Mouse (Mus musculus) heart, adult 2 months (tissue): Measurements from ENCODE around the gene Nmnat2. TPM values are rescaled to one million over a fixed set of nuclear protein-coding genes. Genes with fewer than 3 reads are reported as not detected.
A peak's percentile ranks its signal among the peaks of the same experiment; 100 is the strongest.

Experiments used
- DNase-seq, 2 experiments: peaks; one replicate each; pipeline ENCODE4 v3.0.0; 2021
- H3K27ac ChIP-seq: fragments of 200-600 bp; 2 replicates; pipeline ENCODE4 v1.8.1; 2022
- H3K27me3 ChIP-seq: fragments of 200-500 bp; 2 replicates; pipeline ENCODE4 v1.6.1; 2012; ENCODE audit warnings: mild to moderate bottlenecking, low read length, inconsistent platforms, mixed read lengths; ENCODE audit not compliant: control insufficient read depth, insufficient read depth
- H3K36me3 ChIP-seq: fragments of 200-500 bp; 2 replicates; pipeline ENCODE4 v1.6.1; 2012; ENCODE audit warnings: low read length, inconsistent platforms; ENCODE audit not compliant: control insufficient read depth, insufficient read depth
- H3K4me1 ChIP-seq: fragments of 200-500 bp; 2 replicates; pipeline ENCODE4 v1.6.1; 2011; ENCODE audit warnings: low read length; ENCODE audit not compliant: control insufficient read depth, insufficient read depth
- H3K4me3 ChIP-seq: fragments of 200-600 bp; 2 replicates; pipeline ENCODE4 v1.8.1; 2022
- H3K79me2 ChIP-seq: fragments of 200-500 bp; replicated peaks from 2 replicates; pipeline ENCODE4 v1.6.1; 2012; ENCODE audit warnings: mild to moderate bottlenecking, inconsistent platforms, low read length, moderate library complexity, mixed read lengths; ENCODE audit not compliant: control insufficient read depth, insufficient read depth
- H3K9ac ChIP-seq: fragments of 200-500 bp; 2 replicates; pipeline ENCODE4 v1.6.1; 2012; ENCODE audit warnings: low read depth, mild to moderate bottlenecking, control low read depth, inconsistent platforms, low read length, mixed read lengths
- CTCF ChIP-seq: fragments of 200-600 bp; IDR thresholded peaks from 2 replicates; pipeline ENCODE4 v1.8.1; 2022; ENCODE audit warnings: antibody characterized with exemption, mild to moderate bottlenecking, moderate library complexity
- EP300 ChIP-seq: fragments of 200-500 bp; IDR thresholded peaks from 2 replicates; pipeline ENCODE4 v1.6.1; 2011; ENCODE audit warnings: low read depth, low read length, control low read depth; ENCODE audit not compliant: insufficient read depth
- POLR2A ChIP-seq: fragments of 200-500 bp; IDR thresholded peaks from 2 replicates; pipeline ENCODE4 v1.6.1; 2011; ENCODE audit warnings: mild to moderate bottlenecking, low read depth, low read length, control low read depth; ENCODE audit not compliant: insufficient read depth
- WGBS: fragments of 180-500 bp; shearing (Covaris S2); methylation state at CpG from one replicate; pipeline ENCODE4 v1.1.7; 2018; 5-methylcytosine and 5-hydroxymethylcytosine counted together
- intact Hi-C: fragments of 180-260 bp; cut with DNase I; formaldehyde crosslinking; loops from one replicate; pipeline ENCODE4 v1.15.1; 2025
- polyA plus RNA-seq: library from polyadenylated mRNA; depleted of rRNA; stranded (reverse); fragments of >200 nt; gene quantifications from 2 replicates; pipeline ENCODE4 v1.2.3, GENCODE M21; 2012
- total RNA-seq, 2 experiments: library from RNA; stranded (reverse); gene quantifications; 2 replicates each; pipeline ENCODE4 v1.2.3; 2021

The Nmnat2 gene
- total and polyA plus RNA-seq, 3 experiments: 0.29 to 0.89 (median 0.66) TPM

DNA sequence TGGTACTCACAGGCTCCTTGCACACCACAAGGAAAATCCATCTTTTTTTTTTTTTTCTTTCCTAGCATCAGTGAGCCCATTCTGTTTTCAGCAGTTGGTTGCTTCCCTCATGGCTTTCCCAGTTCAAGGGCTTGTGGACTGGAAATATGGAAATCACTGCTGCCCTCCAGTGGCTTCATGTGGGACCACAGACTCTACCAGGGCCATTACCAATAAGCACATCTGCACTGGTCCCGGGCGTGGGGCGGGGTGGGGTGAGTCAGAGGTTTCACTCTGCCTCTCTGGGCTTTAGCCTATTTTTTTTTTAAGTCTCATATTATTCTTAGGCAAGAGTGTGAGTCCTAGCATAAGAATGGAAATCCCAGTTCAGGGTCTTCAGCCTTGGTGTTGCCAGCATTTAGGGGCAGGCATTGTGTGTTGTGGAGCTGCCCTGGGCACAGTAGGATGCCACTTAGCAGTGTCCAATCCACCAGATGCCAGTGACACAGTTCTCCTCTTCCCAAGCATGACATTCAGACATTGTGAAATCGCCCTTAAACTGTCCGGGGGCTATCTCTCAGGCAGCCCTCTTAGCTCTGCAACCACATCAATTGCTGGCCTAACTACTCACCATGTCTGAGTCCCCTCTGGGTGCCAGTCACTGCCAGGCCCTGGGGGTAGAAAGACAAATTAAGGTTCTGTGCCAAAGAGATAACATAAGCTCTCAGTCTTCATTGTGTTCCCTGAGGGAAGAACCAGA, 137.6 kb downstream of the Nmnat2 start:
- H3K4me1 ChIP-seq: peaks cover 4% of the 10 kb centered on the region
- no peaks in the 10 kb centered on the region for H3K79me2 ChIP-seq
- H3K4me3 ChIP-seq: no peak overlapping the region
- DNase-seq: peak; percentile 77 to 82
- no peaks in the 10 kb centered on the region for H3K36me3 ChIP-seq
- intact Hi-C loops: loop anchor here (1.0 to 5.0 kb wide), 2 partner anchors 44 to 185 kb away; no protein-coding TSS in a partner anchor
- peak; percentile 74 for TF ChIP-seq CTCF
- no peak for TF ChIP-seq POLR2A
- H3K9ac ChIP-seq: no peak overlapping the region
- WGBS: 54% methylated on average over 5 of the region's 5 CpGs
- peak overlapping the region; percentile 56 for H3K27ac ChIP-seq
- H3K27me3 ChIP-seq: no peaks in the 10 kb centered on the region

DNA sequence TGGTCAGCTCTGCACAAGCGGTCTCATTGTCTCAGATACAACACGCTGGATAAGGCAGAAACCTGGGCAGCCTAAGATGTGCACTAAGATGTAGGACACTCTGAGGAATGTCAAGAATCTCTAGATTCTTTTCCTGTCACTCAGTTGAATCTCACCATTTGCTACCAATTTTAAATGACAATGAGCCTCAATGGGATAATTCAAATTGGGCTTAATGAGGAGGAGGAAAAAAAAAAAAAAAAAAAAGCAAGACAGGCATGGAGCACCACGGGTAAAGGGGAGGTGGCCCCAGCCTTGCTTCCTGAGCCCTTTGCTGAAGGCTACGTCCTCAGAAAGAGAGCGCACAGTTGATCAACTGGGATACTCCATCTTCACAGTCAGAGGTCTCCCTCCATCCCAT, 138.4 kb downstream of the Nmnat2 start:
- H3K36me3 ChIP-seq: no peaks in the 10 kb centered on the region
- no peak for DNase-seq
- H3K4me3 ChIP-seq: no peak overlapping the region
- H3K9ac ChIP-seq: no peak overlapping the region
- intact Hi-C loops: loop anchor here (5.0 kb wide), 1 partner anchor 186 kb away; no protein-coding TSS in a partner anchor
- no peaks in the 10 kb centered on the region for H3K79me2 ChIP-seq
- H3K4me1 ChIP-seq: peaks cover 4% of the 10 kb centered on the region
- 85% methylated on average over 5 of the region's 5 CpGs for WGBS
- TF ChIP-seq CTCF (no peak), POLR2A (no peak), EP300 (no peak)
- no peak overlapping the region; the same call in 1 of the 2 replicates for H3K27ac ChIP-seq
- no peaks in the 10 kb centered on the region for H3K27me3 ChIP-seq

DNA sequence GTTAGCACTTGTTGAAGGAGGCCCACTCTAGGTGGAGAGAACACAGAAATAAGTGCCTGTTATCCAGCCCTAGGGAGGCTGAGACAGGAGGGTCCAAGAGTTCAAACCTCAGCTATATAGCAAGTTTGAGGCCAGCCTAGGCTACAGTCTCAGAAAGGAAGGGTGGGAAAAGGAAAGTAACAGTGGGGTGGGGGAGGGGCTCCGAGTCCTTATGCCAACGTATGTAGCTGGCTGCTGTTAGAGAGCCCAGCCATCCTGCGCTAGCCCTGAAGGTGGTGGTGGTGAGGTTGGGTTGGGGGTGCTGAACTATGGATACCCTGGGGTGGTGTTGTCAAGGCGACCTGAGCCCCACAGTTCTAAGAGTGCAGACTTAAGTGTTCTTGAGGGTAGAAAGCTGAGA, 138.8 kb downstream of the Nmnat2 start:
- H3K27me3 ChIP-seq: no peaks in the 10 kb centered on the region
- no peak overlapping the region for H3K9ac ChIP-seq
- no peak overlapping the region for H3K4me3 ChIP-seq
- no peaks in the 10 kb centered on the region for H3K36me3 ChIP-seq
- DNase-seq: no peak
- H3K4me1 ChIP-seq: peaks cover 4% of the 10 kb centered on the region
- TF ChIP-seq POLR2A: no peak
- no peak for TF ChIP-seq EP300
- TF ChIP-seq CTCF: no peak
- no peak overlapping the region for H3K27ac ChIP-seq
- intact Hi-C loops: loop anchor here (5.0 kb wide), 1 partner anchor 186 kb away; no protein-coding TSS in a partner anchor
- WGBS: 87% methylated on average over 4 of the region's 4 CpGs
- no peaks in the 10 kb centered on the region for H3K79me2 ChIP-seq

DNA sequence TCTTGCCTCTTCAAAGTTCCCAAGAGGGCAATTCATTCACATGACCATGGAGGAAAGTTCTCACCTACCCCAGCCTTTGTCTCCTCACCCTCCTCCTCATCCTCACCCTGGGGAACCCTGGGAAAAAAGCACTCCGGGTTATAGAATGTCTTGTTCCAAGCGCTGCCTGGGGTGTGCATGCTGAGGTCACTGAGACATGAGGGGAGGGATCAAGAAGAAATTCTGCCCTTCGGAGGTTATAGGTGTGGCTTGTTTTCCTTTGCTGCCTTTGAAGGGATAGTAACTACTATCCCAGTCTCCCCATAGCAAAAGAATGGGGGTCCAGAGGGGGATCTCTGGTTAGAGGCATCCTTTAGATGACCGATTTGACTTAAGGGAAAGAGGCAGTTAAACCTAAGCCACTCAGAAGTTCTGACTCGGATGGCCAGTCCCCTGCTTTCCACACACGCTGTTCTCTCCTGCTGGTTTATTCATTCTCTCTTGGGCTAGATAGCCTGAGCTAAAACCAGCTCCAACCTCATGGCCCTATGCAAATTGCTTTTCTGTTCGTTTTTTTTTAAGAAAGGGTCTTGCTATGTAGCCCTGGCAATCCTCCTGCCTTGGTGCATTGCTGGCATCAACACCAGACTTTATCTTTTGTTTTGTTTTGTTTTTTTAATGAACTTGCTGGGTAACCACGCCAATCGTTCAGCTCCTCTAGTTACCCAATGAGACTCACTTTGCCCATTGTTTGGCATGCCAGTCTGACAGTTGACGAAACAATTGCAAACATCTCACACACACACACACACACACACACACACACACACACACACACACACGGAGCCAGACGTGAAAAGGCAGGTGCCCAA, 139.7 kb downstream of the Nmnat2 start:
- Histone ChIP-seq H3K9ac (no peak overlapping the region), H3K27me3 (no peaks in the 10 kb centered on the region), H3K36me3 (no peaks in the 10 kb centered on the region), H3K27ac (no peak overlapping the region), H3K79me2 (no peaks in the 10 kb centered on the region), H3K4me3 (no peak overlapping the region), H3K4me1 (peaks cover 4% of the 10 kb centered on the region)
- TF ChIP-seq POLR2A (no peak), EP300 (no peak), CTCF (no peak)
- intact Hi-C loops: loop anchor here (5.0 kb wide), 1 partner anchor 187 kb away; no protein-coding TSS in a partner anchor
- WGBS: 60% methylated on average over 12 of the region's 12 CpGs
- DNase-seq: no peak

DNA sequence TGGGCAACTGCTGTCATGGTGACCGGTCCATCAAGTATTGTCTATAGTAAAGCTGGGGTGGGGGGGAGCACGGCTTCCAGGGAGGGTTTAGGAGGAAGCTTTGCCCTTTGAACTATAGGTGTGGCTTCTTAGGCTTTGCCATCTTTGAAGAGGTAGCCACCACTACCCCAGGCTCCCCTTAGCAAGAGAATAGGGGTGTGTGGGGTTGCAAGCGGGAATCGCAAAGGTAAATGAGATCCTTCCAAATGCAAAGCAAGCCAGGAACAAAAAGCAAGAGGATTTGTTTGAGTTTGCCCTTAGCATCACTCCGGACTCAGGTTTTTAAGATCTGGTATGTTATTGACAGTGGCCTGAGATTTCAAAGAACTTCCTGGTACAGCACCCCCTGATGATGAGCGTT, 140.5 kb downstream of the Nmnat2 start:
- H3K27me3 ChIP-seq: no peaks in the 10 kb centered on the region
- peaks cover 4% of the 10 kb centered on the region for H3K4me1 ChIP-seq
- intact Hi-C loops: no loop called here
- WGBS: 88% methylated on average over 6 of the region's 6 CpGs
- no peaks in the 10 kb centered on the region for H3K79me2 ChIP-seq
- no peak overlapping the region for H3K27ac ChIP-seq
- no peak overlapping the region for H3K9ac ChIP-seq
- TF ChIP-seq EP300 (no peak), CTCF (no peak), POLR2A (no peak)
- no peak for DNase-seq
- no peak overlapping the region for H3K4me3 ChIP-seq
- H3K36me3 ChIP-seq: no peaks in the 10 kb centered on the region
